Mouse (Mus musculus): ENCODE measurements around the gene Cactin.

Gene Cactin

DNA sequence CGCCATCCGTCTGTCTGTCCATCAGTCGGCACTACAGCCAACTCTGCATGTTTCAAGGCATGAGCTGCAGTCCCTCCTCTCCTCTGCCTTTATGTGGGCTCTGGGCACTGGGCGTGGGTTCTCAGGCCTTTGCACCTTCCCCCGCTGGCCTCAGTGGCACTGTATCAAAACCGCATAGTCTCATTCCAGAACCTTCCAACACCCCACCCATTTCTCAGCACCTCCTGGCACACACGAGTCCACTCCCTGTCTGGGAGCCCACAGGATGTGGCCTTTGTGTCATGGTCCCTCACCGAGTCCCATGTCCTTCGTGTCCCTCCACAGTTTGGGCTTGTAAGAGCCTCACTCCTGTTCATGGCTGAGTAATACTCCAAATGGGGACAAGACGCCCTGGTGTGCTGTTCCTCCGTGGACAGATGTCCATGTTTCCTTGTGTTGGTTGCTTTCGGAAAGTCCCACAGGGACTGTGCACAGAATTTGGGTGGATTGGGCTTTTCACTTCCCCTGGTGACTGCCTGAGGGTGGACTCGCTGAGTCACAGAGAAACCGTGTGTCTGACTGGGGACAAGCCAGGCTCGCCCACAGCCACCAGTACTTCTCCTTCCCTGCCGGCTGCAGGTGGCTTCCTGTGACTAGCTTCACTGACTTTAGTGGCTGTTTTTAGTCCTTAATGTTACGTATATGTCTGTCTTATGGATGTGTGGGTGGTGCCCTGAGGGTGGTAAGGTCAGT is 22.4 kb upstream of the Cactin start:
- DNase-seq, result peak; percentile 97

DNA sequence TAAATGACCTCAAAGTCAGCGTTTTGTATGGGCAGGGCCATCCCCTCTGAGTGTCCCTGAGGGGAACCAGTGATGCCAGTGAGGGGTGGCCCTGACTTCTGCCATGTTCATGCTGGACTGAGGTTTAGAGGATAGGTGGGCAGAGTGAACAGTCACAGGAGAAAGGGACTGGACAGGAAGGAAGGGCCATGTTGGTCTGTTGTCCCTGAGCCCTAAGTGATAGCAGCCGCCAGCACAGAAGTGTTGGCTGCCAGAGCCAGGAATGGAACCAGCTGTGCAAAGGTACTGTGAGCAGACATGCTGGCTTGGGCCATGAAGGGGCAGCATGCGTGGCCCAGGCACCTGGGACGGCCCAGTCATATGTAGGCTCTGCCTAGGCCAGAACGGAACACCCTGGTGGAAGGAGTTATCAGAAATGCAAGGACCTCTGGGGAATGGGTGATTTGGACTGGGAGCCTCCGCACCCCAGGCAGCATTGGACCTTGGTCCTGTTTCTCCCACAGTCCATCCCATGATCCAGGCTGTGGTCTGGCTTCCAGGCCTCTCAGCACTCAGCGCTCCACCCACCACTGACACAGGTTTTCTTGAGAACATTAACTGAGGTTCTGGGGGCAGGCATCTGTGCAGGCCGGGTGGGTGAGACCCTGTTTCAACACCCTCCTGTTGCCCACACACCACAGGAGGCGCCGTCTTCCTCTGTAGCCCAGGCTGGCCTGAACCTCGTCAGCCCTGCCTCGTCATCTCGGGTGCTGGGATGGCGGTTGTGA is 21.1 kb upstream of the Cactin start:
- peak; percentile 90 for DNase-seq

DNA sequence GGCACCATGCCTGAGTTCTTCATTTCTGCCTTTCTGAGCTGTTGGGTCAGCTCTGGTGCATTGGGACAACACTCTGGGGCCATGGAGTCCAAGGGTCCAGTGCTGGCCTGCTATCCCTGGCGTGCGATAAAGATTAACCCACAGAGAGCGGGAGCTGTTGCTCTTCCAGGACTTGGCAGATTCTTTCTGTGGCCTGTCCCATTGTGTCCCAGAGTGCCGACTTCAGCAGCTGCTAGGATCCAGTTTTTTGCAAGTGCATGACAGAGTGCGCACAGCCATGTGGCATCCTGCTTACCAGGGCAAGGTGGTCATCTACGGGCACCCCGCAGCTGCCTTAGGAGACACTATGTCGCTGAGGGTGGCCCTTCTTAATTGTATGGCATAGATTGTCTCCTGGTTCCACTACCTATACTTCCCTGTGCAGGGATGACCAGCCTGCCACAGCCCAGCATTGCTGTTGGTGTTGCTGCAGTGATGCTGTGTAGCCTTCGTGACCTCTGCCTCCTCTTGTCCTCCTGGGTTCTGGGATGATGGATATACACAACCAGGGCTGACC is 20.5 kb upstream of the Cactin start:
- peak; percentile 91 for DNase-seq

DNA sequence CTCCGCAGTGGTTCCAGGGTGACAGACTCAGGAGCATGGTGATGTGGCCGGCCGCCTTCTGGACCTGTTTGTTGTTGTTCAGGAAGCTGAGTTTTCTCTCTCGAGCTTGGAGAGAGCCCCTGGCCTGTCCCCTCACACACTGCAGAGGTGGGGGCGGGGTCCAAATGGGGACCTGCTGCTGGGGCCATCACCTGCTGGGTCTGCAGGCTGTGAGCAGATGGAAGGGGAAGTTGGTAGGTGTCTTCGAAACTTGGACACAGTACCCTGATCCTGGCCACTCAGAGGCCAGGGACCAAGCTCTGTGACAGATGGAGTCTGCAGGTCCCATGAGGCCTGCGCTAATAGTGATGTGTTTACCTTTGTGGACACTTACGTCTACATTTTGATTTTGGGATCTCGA is 19.6 kb upstream of the Cactin start:
- DNase-seq, result peak; percentile 90

DNA sequence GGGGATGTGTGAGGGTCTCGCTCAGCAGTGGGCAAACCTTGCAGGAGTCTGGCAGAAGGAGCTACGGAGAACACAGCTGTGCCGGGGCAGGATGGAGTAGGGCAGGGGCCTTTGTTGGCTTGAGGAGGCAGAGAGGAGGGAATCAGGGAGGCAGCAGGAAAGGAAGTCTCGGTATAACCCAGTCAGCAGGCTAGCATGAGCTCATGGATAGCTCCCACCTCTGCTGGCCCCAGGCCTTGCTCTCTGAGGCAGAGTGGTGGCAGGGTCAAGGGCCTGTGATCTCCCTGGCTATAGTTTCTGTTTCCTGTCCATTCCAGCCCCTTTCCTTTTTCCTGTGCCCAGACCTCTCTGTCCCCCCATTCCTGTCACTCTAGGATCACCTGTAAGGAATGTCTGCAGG is 18.6 kb upstream of the Cactin start:
- peak; percentile 95 for DNase-seq

DNA sequence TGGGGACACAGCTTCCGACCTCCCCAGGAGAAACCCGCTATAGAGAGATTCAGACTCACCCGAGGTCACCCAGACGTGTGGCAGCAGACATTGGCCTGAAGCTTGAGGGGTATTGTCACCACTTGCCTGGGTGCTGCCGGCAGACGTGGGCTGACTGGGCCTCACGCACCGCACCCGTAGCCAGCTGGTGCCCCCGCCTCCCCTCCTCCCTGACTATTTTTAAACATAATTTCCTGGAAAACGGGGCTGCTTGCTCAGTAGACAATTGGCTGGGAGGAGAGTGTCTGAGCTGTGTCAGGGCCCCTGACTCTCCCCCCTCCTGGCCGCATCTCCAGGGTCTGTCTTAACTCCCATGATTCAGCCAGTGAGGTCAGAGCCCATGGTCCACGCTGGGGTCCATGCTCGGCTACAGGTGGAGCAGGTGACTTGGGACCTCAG is 18.1 kb upstream of the Cactin start:
- DNase-seq, result peak; percentile 96

DNA sequence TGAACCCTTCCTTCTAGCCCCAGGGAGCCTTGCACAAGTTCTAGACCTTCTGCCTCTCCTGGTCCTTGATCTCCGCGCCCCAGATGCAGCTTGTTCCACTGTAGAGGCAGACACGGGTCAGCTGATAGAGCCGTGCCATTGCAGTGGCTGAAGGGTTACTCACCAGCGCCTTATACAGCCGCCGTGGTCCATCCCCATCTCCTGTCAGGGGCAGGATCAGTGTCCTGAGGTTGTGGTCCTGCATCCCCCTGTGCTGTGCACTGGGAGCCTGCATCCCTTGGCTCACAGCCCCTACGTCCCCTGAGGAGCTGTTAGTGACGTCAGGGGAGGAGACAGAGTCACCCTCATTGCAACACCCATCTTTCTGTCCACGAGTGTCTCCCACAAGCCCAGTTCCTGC is 17.6 kb upstream of the Cactin start:
- peak; percentile 96 for DNase-seq

DNA sequence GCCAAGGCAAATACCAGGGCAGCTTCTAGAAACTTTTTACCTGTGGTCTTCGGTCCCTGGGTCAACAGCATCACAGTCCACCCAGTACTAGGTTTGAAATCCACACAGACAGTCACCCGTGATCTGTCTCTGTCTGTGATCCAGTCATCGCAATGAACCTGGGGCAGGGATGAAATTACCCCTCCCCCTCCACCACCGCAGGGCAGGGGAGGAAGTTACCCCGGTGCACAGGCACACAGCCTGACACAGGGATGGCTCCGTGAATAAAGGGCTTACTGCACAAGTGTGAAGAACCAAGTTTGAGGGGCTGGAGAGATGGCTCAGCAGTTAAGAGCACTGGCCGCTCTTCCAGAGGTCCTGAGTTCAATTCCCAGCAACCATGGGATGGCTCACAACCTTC is 17.1 kb upstream of the Cactin start:
- no peak for DNase-seq

DNA sequence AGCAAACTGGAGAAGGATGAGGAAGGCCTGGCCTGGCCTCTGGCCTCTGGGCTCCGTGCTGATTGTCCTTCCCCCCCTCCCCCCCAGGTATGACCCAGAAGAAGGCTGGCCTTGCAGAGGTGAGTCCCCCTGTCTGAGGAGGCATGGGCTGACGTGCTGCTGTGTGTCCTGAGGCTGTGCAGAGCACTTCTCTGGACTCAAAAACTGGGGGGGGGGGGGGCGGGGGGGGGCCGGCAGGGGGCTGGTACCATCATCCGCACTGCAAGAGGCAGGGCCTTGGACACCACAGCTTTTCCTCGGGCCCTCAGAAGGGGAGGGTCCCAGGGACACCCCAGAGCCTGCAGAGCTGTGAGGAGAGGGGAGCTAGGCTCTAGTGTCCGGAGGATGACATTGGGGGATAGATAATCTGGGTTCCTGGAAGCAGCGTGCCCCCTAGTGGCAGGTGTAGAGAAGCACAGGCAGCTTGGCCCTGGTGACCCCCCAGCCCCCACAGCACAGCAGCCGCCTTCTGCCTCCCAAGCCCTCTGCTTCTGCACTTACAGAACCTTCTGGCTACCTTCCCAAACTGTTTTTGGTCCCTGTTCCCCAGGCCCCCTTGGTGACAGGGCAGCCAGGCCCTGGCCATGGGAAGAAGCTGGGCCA is 16.2 kb upstream of the Cactin start:
- DNase-seq, result peak; percentile 96

DNA sequence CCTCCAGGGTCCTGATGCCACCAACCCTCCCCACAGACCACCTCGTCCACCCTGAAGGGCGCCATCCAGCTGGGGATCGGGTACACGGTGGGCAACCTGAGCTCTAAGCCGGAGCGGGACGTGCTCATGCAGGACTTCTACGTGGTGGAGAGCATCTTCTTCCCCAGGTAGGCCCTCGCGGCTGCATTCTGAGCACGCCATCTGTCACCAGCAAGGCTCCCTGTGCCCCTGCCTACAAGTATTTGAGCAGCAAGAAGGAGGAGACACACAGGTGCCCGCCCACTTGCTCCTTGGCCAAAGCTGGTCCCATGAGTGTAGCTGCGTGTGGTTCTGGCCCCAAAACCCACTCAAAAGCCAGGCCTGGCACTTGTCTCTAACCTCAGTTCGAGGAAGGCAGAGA is 15.2 kb upstream of the Cactin start:
- no peak for DNase-seq

DNA sequence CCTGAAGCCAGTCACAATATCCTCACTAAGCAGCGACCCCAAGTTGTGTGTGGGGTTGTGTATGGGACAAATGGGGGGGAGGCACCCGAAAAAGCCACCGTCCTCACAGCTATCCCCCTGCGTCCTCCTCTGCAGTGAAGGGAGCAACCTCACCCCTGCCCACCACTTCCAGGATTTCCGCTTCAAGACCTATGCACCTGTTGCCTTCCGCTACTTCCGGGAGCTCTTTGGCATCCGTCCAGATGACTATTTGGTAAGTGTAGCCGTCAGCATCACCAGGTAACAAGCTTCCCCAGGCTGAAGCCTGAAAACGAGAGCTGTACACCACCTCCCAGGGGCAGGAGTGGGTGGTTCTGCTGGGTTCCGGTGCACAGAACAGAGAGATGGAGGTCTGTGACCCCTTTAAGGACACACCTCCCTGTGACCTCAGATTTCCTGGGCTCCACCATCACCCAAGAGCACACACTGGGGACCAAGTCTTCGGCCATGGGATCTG is 14.7 kb upstream of the Cactin start:
- peak; percentile 91 for DNase-seq

DNA sequence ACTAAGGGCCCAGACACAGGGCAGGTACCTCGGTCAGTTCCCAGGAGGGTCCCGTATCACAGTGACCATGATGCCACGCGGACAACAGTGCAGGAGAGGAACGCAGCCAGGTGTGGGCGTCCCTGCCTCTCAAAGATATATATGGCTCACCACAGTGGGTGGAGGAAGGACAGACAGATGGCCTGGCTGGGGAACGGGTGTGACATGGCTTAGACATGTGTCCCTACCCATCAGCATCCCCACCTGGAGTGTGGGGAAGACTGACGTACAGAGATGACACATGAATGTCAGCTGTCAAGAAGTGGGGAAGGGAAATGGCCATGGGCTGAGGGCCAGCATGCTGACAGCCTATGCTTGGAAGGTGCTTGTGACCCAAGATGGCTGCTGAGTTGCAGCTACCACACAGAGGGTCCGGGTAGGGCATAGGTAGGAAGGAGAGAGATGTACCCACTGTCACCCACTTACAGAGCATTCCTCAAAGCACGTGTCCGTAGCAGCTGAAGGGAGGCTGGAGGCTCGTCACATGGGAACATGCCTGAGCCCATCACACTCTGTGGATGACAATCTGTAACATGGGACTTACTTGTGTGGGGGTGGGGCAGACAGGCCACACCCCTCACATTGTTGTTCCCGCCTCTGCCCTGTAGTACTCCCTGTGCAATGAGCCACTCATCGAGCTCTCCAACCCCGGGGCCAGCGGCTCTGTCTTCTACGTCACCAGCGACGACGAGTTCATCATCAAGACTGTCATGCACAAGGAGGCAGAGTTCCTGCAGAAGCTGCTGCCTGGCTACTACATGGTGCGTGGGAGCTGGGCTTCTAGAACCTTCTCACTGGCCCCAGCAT is 13.8 kb upstream of the Cactin start:
- DNase-seq, result peak; percentile 92

DNA sequence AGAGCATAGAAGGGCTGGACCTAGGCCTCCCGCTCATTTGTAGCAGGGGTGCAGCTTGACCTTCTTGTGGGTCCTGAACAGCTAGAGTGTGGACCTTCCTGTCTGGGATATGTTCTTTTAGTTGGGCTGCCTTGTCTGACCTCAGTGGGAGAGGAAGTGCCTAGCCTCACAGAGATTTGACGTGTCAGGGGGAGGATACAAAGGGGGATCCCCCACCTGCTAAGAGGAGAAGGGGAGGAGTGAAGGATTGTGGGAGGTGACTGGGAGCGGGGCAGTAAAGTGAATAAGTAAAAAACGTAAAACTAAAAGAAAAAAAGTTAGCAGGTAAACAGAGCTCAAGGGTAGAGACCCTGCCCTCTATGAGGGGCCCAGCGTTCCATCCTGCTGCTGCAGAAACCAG is 11.3 kb upstream of the Cactin start:
- no peak for DNase-seq

DNA sequence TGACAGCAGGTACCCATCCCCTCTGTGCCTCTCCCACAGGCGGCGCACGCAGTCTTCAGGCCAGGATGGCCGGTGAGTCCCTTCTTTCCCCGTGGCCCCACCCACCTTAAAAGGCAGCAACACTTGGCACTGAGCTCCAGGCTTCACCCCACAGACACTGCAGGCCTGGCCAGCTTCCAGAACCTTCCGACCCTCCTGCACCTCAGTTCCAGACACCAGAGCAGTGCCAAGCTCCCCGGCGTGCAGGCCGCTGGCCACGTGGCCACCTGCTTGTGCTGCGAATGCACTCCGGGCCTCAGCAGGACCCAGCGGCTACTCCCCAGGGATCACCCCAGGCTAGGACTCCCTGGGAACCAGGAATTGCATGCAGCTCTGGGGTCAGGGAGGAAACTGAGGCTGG is 7.3 kb upstream of the Cactin start:
- no peak for DNase-seq

DNA sequence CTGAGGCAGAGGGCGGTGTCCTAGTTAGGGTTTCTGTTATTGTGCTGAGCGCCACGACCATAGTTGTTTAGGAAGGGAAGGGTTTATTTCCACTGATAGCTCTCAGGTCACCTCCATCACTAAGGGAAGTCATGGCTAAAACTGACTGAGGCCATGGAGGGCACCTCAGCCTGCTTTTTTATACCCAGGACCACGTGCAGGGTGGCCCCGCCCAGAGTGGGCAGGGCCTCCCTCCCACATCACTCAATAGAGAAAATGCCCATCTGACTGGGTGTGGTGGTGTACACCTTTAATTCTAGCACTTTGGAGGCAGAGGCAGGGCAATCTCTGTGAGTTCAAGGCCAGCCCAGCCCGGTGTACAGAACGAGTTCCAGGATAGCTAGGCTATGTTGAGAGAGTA is 6.7 kb upstream of the Cactin start:
- DNase-seq, result no peak

DNA sequence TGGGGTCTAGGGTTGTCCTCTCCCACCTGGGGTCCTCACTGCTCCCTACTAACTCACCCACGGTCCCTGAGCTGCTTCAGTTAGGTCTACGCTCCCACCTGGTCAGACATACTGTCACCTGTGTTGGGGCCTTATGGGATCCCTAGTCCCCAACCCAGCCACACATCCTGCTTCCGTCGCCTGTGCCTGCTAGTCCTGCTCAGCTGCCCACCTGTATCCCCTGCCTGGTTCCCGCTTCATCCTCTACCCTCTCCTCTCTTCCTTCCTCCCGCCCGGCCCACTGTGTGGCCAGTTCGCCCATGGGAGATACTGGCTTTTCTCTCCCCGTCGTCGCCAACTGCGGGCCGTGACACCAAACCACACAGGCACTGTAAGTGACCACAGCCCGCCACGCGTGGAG is 5.3 kb upstream of the Cactin start:
- peak; percentile 91 for DNase-seq

DNA sequence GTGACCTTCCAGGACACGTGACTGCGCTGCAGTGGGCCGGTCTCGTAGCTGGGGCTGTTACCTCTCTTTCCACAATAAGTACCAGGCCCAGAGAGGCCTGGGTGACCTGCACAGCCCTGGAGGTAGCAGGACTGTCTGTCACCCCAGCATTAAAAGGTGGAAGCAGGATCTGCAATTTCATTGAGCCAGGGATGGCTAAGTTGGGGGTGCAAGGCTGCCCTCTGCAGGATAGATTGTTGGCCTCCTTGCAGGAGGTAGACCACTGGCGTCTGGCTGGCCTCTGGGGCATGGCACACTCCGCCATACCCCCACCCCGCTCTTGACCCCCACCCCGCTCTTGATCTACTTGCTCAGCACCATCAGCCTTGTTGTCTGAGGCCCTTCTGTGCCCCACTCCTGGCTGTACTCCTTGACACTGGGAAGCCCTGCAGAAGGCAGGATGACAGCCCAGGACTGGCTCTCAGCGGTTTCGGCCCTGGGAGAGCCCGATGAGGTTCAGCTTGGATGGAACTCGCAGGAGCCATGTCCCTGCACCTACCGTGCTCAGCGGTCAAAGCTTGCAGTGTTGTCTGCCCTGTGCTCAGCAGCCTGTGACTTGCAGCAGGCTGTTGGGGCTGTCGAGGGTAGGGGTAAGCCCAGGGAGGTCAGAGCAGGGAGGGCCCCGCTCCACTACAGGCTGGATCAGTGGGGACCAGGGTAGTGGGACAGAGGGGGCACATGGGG is 4.4 kb upstream of the Cactin start:
- no peak for DNase-seq

DNA sequence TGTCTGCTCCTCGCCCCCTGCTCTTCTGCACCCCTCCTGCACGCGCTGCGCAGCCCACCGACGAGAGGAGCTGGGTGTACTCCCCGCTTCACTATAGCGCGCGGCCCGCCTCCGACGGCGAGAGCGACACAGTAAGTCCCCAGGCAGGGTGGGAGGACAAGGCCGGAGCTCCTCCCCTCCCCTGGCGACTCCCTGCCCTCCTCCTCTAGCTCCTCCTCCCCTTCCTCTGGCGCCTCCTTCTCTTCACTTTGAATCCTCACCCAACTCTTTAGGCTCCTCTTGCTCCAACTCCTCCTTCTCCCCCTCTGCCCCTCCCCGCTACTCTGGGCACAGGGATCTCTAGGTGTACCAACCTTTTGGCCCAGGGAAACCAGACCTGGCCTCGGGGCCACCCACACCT is 3.6 kb upstream of the Cactin start:
- DNase-seq, result peak; percentile 96

DNA sequence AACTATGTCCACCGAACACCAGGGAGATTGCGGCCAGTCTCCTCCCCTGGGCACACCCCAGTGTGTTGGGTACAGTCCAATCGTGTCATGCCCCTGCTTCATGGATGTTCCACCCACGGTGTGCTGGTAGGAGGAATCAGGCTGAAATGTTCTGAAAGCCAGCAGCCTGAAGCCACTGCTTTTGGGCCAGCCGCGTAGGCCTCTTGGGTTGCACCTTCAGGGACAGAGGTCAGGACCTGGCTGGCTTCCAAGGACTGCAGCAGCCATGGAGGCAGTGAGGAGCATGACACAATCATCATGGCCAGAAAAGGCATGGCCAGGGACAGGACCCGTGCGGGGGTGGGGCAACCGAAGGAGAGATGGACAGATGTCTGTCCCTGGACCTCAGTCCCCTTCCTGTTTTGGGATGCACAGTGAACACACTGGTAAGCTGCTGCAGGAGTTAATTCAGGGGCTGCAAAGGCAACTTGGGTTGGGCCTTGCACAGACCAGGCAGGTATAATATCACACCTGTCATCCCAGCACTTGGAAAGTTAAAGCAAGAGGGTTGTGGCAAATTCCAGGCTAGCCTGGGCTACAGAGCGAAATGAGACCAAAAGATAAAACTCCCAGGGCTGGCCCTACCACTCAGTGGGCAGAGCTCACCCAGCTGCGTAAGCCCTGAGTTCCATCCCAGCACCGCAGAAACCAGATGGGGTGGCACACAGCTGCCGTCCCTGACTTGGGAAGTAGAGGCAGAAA is 2.1 kb upstream of the Cactin start:
- peak; percentile 96 for DNase-seq

DNA sequence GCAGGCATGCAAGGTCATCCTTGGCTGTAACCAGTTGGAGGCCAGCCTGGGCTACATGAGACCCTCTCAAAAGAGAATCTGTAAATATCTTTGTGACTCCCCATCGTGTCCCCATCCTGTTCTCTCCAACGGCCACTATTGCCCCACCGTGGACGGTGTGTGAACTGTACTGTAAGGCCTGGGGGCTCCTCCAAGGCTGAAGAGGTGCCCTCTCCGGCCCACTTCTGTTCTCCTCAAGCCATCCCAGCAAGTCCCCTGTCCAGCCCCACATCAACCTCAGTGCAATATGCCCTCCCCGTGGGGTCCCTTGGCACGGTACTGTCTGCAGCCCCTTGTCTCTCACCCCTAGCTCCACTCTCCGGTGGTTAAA is 1.6 kb upstream of the Cactin start:
- peak; percentile 96 for DNase-seq

All from heart, adult 11 months (tissue).